Mouse (Mus musculus): ENCODE measurements at regions not wholly inside any gene's neighbourhood (a gene's known extent, or its start where the extent isn't known, plus 50 kb on each side); places are given as distances from the start of the nearest gene placed in this dataset.
A peak's percentile ranks its signal among the peaks of the same experiment; 100 is the strongest.

GRCm38 (mm10) chr5:127129495-127129894 is 112.1 kb upstream of the Tmem132c start:
- DNase-seq, result no peak

GRCm38 (mm10) chr5:127134441-127134840 is 107.2 kb upstream of the Tmem132c start:
- DNase-seq, result no peak

- DNase-seq, result peak; percentile 63 to 64
Measured at GRCm38 (mm10) chr5:127140651-127141050, 101.0 kb upstream of the Tmem132c start.

- DNase-seq, result peak; percentile 68 to 70
Measured at GRCm38 (mm10) chr5:127160292-127160691, 81.3 kb upstream of the Tmem132c start.

- no peak for DNase-seq
Measured at GRCm38 (mm10) chr5:127163376-127163775, 78.2 kb upstream of the Tmem132c start.

GRCm38 (mm10) chr5:127189021-127189420 is 52.6 kb upstream of the Tmem132c start:
- DNase-seq, result peak in 1 of 2 experiments; percentile 6
